Mouse (Mus musculus) spleen, adult 2 months (tissue): Measurements from ENCODE around the gene Rtn3. TPM values are rescaled to one million over a fixed set of nuclear protein-coding genes. Genes with fewer than 3 reads are reported as not detected.

Experiments
- DNase-seq, 2 experiments: peaks; one replicate each; pipeline versions ENCODE4 v3.0.0 to v3.0.0-alpha.2; 2012 to 2021; ENCODE audit warnings: low spot score in 2 of 2, low read depth in 1 of 2
- H3K27ac ChIP-seq: fragments of 200-500 bp; 2 replicates; pipeline ENCODE4 v1.5.1; 2012; ENCODE audit warnings: low read length, inconsistent platforms; ENCODE audit not compliant: insufficient read depth
- H3K27me3 ChIP-seq: fragments of 200-500 bp; 2 replicates; pipeline ENCODE4 v1.6.1; 2012; ENCODE audit warnings: mild to moderate bottlenecking, moderate library complexity, low read length, inconsistent platforms; ENCODE audit not compliant: control insufficient read depth, insufficient read depth
- H3K36me3 ChIP-seq: fragments of 200-500 bp; 2 replicates; pipeline ENCODE4 v1.6.1; 2012; ENCODE audit warnings: mild to moderate bottlenecking, low read length, inconsistent platforms; ENCODE audit not compliant: control insufficient read depth, insufficient read depth
- H3K4me1 ChIP-seq: fragments of 200-500 bp; 2 replicates; pipeline ENCODE4 v1.6.1; 2011; ENCODE audit warnings: inconsistent platforms; ENCODE audit not compliant: control insufficient read depth, insufficient read depth, insufficient read length
- H3K4me3 ChIP-seq: fragments of 200-500 bp; 2 replicates; pipeline ENCODE4 v1.5.1; 2011; ENCODE audit warnings: mild to moderate bottlenecking, inconsistent platforms; ENCODE audit not compliant: insufficient read depth, insufficient read length; ENCODE audit errors: extremely low read depth
- CTCF ChIP-seq: fragments of 200-500 bp; IDR thresholded peaks from 2 replicates; pipeline ENCODE4 v1.5.1; 2011; ENCODE audit warnings: mild to moderate bottlenecking, inconsistent platforms; ENCODE audit not compliant: insufficient read depth, insufficient read length, insufficient replicate concordance; ENCODE audit errors: extremely low read depth
- POLR2A ChIP-seq: fragments of 200-500 bp; IDR thresholded peaks from 2 replicates; pipeline ENCODE4 v1.6.1; 2011; ENCODE audit warnings: low read depth, low read length, inconsistent platforms
- WGBS: fragments of 180-500 bp; shearing (Covaris S2); methylation state at CpG from one replicate; pipeline ENCODE4 v1.1.7; 2018; 5-methylcytosine and 5-hydroxymethylcytosine counted together
- polyA plus RNA-seq: library from polyadenylated mRNA; depleted of rRNA; stranded (reverse); fragments of >200 nt; gene quantifications from 2 replicates; pipeline ENCODE4 v1.2.3, GENCODE M21; 2012

Gene Rtn3
- polyA plus RNA-seq, 1 experiment, result 39.6 TPM

DNA sequence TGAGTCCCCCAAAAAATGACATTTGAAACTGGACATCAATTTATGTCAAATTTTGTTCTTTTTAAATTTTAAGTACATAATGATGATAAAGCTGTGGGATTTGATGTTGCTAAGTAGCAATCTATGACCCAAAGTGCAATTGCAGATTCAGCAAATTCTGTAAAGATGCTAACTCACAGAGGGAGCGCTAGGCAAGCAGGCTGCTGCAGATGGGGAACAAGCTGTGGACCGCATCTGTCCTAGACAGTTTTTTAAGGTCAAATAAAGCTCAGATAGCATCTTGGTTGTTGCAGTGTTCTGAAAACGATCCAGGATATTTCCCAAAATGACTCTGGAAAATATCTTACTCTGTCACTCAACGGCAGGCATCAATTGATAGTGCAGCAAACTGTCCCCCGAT is 995 bp upstream of the Rtn3 start:
- Histone ChIP-seq H3K27me3 (no peaks in the 10 kb centered on the region), H3K4me3 (no peak overlapping the region), H3K27ac (no peak overlapping the region), H3K4me1 (peaks cover 11% of the 10 kb centered on the region; the same call in 1 of the 2 replicates), H3K36me3 (no peaks in the 10 kb centered on the region)
- WGBS, result 71% methylated on average over 5 of the region's 5 CpGs
- DNase-seq, result no peak
- no peak for TF ChIP-seq CTCF
- TF ChIP-seq POLR2A, result no peak

DNA sequence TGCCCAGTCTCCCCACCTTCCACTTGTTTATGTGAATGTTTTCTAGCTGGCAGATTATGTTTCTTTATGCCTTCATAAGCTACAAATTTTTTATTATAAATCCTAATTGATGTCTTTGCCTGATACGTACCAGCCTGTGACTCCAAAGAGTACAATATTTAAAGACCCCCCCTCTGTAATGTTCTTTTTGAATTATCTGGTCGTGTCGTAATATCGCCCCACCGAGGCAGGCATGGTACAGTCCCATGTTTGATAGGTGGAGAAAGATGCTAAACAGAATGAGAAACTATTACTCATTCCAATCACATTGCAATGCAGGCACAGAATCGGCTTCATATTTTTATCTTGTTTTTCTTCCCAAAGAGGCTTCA is 416 bp upstream of the Rtn3 start:
- Histone ChIP-seq H3K27me3 (no peaks in the 10 kb centered on the region), H3K4me1 (peaks cover 11% of the 10 kb centered on the region; the same call in 1 of the 2 replicates), H3K4me3 (peak overlapping the region; percentile 48), H3K36me3 (no peaks in the 10 kb centered on the region), H3K27ac (no peak overlapping the region)
- TF ChIP-seq CTCF (no peak), POLR2A (no peak)
- peak in 1 of 2 experiments; percentile 16 for DNase-seq
- WGBS, result under 1% methylated on average over 6 of the region's 6 CpGs

GRCm38 (mm10) chr19:7482266-7482598 is 849 bp downstream of the Rtn3 start:
- Histone ChIP-seq H3K4me3 (peak overlapping the region; percentile 98), H3K36me3 (no peaks in the 10 kb centered on the region), H3K27me3 (no peaks in the 10 kb centered on the region), H3K27ac (peak overlapping the region; percentile 86; the same call in 1 of the 2 replicates), H3K4me1 (peaks cover 4% of the 10 kb centered on the region; the same call in 1 of the 2 replicates)
- no peak for DNase-seq
- no peak for TF ChIP-seq POLR2A
- no peak for TF ChIP-seq CTCF
- under 1% methylated on average over 7 of the region's 7 CpGs for WGBS

- Histone ChIP-seq H3K27me3 (no peaks in the 10 kb centered on the region), H3K36me3 (no peaks in the 10 kb centered on the region), H3K27ac (no peak overlapping the region), H3K4me3 (peak overlapping the region; percentile 55), H3K4me1 (peaks cover 4% of the 10 kb centered on the region; the same call in 1 of the 2 replicates)
- no peak for DNase-seq
- no peak for TF ChIP-seq CTCF
- no peak for TF ChIP-seq POLR2A
- 10% methylated on average over 12 of the region's 12 CpGs for WGBS
Observed at GRCm38 (mm10) chr19:7481541-7482265, 1.4 kb downstream of the Rtn3 start.

DNA sequence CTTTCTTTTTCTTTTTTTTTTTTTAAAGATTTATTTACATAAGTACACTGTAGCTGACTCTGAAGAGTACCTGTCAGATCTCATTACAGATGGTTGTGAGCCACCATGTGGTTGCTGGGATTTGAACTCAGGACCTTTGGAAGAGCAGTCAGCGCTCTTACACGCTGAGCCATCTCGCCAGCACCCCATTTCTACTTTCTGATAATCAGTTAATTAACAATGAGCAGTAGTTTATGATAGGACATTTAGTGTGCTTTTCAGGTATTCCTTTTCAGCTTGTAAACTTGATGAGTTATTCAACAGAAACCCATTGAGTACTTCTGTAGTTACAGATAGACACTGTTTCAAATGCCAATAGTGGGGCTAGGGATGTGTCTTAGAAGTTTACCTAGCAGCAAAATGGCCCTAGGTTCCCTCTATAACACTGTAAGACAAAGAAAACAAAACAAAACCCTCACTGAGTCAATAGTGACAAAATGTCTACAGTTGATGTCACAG is 3.3 kb downstream of the Rtn3 start:
- 96% methylated on average over 3 of the region's 3 CpGs for WGBS
- no peak for TF ChIP-seq POLR2A
- no peak for TF ChIP-seq CTCF
- H3K4me1 ChIP-seq, result peaks cover 4% of the 10 kb centered on the region; the same call in 1 of the 2 replicates

DNA sequence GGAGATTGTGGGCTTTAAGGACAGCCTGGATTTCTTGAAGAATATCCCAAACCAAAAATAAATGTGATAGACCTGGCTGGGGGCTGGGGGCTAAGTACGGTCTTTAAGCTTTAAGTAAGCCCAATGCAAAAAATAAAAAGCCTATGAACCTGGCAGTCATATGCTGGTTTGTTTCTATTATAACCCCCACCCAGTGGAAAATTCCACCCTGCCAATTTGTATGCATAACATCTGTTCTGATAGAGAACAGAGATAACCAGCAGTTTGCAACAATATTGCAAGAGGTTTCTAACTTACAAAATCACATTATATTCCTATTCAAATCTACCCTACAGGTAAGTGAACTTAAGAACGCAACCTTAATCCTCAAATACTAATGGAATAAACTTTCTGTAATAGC is 12.4 kb downstream of the Rtn3 start:
- no peaks in the 10 kb centered on the region for H3K4me1 ChIP-seq
- no peak overlapping the region for H3K4me3 ChIP-seq
- TF ChIP-seq POLR2A (no peak), CTCF (no peak)
- WGBS, result 88% methylated on average over 2 of the region's 2 CpGs
- no peak for DNase-seq
- peaks cover 3% of the 10 kb centered on the region; the same call in 1 of the 2 replicates for H3K36me3 ChIP-seq
- H3K27me3 ChIP-seq, result no peaks in the 10 kb centered on the region
- no peak overlapping the region for H3K27ac ChIP-seq

More for the DNA sequence above, 3.3 kb downstream of the Rtn3 start:
- DNase-seq, result no peak
- Histone ChIP-seq H3K27me3 (no peaks in the 10 kb centered on the region), H3K27ac (no peak overlapping the region), H3K4me3 (no peak overlapping the region), H3K36me3 (no peaks in the 10 kb centered on the region)

GRCm38 (mm10) chr19:7467915-7468314 is 15.2 kb downstream of the Rtn3 start:
- no peak for DNase-seq
- no peak overlapping the region for H3K27ac ChIP-seq
- peaks cover 2% of the 10 kb centered on the region; the same call in 1 of the 2 replicates for H3K36me3 ChIP-seq
- no peaks in the 10 kb centered on the region for H3K27me3 ChIP-seq
- no peak overlapping the region for H3K4me3 ChIP-seq
- TF ChIP-seq POLR2A (no peak), CTCF (no peak)
- H3K4me1 ChIP-seq, result no peaks in the 10 kb centered on the region
